Mouse (Mus musculus) colon, adult 2 months (tissue): ENCODE results near the gene Lrrc20. TPM values are rescaled to one million over a fixed set of nuclear protein-coding genes. Genes with fewer than 3 reads are reported as not detected.

ENCODE experiments used
- polyA plus RNA-seq: library from polyadenylated mRNA; depleted of rRNA; stranded (reverse); fragments of >200 nt; gene quantifications from 2 replicates; pipeline ENCODE4 v1.2.3, GENCODE M21; 2012; rRNA removed

The Lrrc20 gene
- polyA plus RNA-seq: 7.5 and 10.2 TPM in 2 replicates

DNA sequence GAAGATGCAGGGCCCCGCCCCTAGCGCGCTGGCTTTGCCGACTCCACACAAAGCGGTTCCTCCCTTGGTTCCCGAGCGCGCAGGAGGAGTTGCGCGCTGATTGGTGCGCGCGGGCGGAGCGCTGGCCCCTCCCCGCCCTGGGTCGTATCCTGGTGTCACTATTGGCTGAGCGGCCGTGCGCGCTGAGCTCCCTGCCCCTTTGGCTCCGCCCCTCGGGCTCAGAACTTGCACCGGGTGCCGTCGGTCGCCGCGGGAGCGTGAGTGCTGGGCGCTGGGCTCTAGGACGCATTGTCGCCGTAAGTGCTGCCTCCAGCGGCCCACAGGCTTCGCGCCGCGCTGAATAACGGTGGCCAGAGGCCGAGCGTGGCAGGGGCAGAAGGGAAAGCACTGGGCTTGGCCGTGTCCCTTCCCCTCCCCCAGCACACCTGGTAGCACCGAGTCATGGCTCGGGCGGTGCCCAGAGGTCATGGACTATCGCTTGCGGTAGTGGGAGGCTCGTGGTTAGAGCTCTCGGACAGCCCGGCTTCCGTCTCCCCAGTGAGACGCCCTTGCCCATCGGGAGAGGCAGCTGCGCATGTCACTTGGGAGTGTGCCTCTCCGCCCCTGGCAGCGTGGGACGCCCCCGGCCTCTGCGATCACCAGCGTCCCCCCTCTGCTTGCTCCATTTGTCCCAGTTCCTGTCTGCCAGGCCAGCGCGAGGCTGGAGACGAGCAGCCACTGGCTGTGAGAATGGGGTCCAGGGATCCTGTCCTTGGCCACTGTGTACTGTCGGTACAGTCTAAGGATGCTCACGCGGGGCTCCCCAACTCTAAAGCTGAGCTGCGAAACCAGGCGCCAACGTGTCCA lies at the start of gene Lrrc20:
TSS of gene Lrrc20 (plus strand) at position 208 of the 846 bp plus-strand sequence.

DNA sequence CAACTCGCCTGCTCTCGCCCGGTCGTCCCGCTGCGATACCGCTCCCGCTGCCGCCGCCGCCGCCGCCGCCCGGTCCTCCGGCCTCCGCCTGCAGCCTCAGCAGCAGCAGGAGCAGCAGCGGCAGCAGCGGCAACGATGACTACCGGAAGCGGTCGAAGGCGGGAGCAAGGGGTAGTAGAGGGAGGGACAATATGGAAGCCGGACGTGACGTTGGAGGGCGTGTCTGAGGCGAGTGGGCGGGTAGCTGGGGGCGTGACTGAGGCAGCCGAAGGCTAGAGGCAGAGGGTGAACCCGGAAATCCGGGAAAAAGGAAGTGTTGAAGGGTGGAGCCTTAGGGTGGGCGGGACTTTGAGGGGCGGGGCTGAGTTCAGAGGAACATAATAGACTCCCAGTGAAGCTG lies 23.0 kb upstream of the Lrrc20 start, which contains the start of gene Eif4ebp2:
TSS of gene Eif4ebp2 (minus strand) at position 17 of the 400 bp plus-strand sequence.

Other genes with a start within 250 kb of the Lrrc20 start
- gene Adamts14, start 202.4 kb upstream of the Lrrc20 start, polyA plus RNA-seq: 1.6 and 1.8 TPM in 2 replicates
- gene Prf1, start 178.0 kb upstream of the Lrrc20 start, polyA plus RNA-seq: 0.27 and 0.38 TPM in 2 replicates
- gene Pald1, start 92.3 kb upstream of the Lrrc20 start, polyA plus RNA-seq: 8.6 and 9.2 TPM in 2 replicates
- 0.07 and 0.08 TPM in 2 replicates for gene Nodal, start 57.8 kb upstream of the Lrrc20 start, polyA plus RNA-seq
- gene Eif4ebp2, start 23.1 kb upstream of the Lrrc20 start, polyA plus RNA-seq: 103 and 119 TPM in 2 replicates
- gene Npffr1, start 119.7 kb downstream of the Lrrc20 start, polyA plus RNA-seq: 0.40 and 0.52 TPM in 2 replicates
- 102 and 115 TPM in 2 replicates for gene Ppa1, start 172.8 kb downstream of the Lrrc20 start, polyA plus RNA-seq
- gene Sar1a, start 204.5 kb downstream of the Lrrc20 start, polyA plus RNA-seq: 52.5 and 62.1 TPM in 2 replicates
- 75.1 and 81.2 TPM in 2 replicates for gene Tysnd1, start 219.7 kb downstream of the Lrrc20 start, polyA plus RNA-seq
- gene Aifm2, start 239.5 kb downstream of the Lrrc20 start, polyA plus RNA-seq: 12.4 and 13.0 TPM in 2 replicates